Mouse (Mus musculus): ENCODE measurements at regions not wholly inside any gene's neighbourhood (a gene's known extent, or its start where the extent isn't known, plus 50 kb on each side); places are given as distances from the start of the nearest gene placed in this dataset.

DNA sequence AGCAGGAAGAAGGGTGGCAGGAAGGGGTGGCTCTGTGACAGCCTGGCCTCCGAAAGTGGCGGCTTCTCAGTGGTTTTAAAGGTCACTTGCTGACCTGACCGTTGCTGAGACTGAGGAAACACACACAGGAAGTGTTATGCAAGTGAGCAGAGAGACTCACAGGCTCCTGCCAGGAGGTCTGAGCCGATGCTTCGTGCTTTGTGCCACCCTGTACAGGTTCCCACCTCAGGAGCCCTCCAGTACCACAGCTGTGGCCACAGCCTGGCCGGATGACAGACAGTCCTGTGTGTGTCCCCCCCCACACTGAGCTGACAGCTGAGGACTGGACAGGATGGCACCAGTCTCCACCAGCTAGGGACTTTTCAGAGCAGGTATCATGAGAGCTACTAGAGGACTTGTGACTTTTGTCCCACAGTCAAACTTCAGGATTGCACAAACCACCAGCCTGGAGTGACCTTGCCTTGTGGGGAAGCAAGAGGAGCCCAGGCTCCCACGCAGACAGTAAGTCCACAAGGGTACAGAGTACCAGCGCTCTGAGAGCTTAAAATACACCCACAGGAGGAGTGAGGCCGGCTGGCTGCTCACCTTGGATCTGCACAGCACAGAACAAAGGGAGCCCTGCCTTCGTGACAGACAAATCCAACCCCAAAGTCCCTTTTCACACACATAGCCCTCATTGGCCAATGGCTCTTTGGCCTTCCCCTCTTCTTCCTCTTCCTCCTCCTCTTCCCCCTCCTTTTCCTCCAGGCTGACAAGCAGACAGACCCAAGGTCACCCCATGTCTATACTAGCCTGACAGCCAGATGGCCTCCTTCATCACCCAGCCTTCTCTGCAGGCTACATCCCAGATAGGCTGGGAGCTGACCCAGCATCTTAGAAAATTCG, 158.1 kb upstream of the Rreb1 start:
- Histone ChIP-seq H3K27me3 (ENCODE audit: control insufficient read depth, insufficient read depth, low read length) (no peaks in the 10 kb centered on the region), H3K4me1 (ENCODE audit: control insufficient read depth, insufficient read depth, low read length) (no peaks in the 10 kb centered on the region), H3K27ac (ENCODE audit: insufficient read depth, low read length) (no peak overlapping the region), H3K4me3 (replicated peaks; ENCODE audit: insufficient read depth, low read depth, low read length) (no peak overlapping the region)
- 57% methylated on average over 11 of the region's 11 CpGs for WGBS
- DNase-seq, result no peak
- TF ChIP-seq CTCF (IDR thresholded peaks at IDR 0.05; ENCODE audit: borderline replicate concordance, insufficient read depth, low read depth, low read length), result no peak
- no peak for TF ChIP-seq POLR2A (IDR thresholded peaks at IDR 0.05; ENCODE audit: borderline replicate concordance, insufficient read depth, low read length)

DNA sequence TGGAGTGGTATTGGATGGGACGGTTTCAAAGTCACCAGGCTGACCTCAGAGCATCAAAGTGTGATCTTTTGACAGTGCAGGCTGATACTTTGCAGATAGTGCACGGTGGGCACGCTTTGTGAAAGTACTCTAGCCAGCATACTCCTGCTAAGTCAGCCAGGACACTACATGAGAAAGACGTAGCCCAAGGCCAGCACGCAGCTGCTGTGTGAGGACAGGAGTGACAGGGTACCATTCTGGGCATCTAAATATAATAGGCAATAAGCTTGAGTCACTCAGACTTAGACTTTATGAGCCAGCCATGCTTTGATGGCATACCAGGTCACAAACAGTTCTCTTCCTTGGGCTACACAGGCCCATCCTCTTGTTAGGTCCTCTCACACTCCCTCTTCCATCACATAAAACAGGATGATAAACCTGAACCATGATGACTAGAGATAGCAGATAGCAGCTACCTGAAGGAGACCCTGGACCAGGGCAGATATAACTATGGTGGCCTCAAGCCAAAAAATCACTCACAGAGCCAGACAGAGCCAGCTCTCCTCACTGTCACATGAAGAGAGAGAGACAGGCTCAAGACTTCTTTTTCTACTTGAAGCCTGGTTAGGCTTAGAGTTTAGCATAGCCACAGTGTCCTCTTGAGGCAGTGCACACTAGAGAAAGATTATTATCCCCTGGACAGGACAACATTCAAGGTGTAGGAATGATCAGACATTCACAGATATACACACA, 156.7 kb upstream of the Rreb1 start:
- no peak for DNase-seq
- no peak for TF ChIP-seq CTCF (IDR thresholded peaks at IDR 0.05; ENCODE audit: borderline replicate concordance, insufficient read depth, low read depth, low read length)
- no peak for TF ChIP-seq POLR2A (IDR thresholded peaks at IDR 0.05; ENCODE audit: borderline replicate concordance, insufficient read depth, low read length)
- Histone ChIP-seq H3K4me3 (replicated peaks; ENCODE audit: insufficient read depth, low read depth, low read length) (no peak overlapping the region), H3K27me3 (ENCODE audit: control insufficient read depth, insufficient read depth, low read length) (no peaks in the 10 kb centered on the region), H3K27ac (ENCODE audit: insufficient read depth, low read length) (no peak overlapping the region), H3K4me1 (ENCODE audit: control insufficient read depth, insufficient read depth, low read length) (no peaks in the 10 kb centered on the region)
- 86% methylated on average over 5 of the region's 5 CpGs for WGBS

DNA sequence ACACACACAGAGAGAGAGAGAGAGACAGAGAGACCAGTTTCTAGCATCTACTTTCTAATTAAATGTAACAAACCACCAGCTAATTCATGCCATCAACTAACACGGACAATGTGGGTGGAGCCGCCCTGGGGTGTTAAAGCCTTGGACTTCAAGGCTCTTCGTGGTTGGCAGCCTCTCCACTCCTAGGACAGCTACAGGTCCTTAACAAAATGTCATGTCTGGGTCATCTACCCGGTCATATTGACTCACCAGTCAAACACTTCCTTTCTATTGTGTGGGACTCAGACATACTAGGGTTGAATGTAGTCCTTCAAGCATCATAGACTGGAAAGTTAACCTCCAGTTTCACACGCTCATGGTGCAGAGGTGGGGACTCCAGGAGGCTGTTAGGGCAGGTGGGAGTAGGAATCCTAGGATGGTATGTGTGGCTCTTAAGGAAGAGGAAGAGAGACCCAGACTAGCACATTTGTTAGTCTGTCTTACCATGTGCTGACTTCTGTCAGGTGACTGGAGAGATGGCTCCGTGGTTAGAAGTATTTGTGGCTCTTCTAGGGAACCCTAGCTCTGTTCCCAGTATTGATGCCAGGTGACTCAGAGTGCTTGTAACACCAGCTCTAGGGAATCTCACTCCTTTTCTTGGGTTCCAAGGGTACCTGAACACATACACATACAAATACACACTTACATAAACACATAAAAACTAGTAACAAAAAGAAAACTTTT, 155.7 kb upstream of the Rreb1 start:
- no peaks in the 10 kb centered on the region for H3K27me3 ChIP-seq (ENCODE audit: control insufficient read depth, insufficient read depth, low read length)
- TF ChIP-seq POLR2A (IDR thresholded peaks at IDR 0.05; ENCODE audit: borderline replicate concordance, insufficient read depth, low read length), result no peak
- TF ChIP-seq CTCF (IDR thresholded peaks at IDR 0.05; ENCODE audit: borderline replicate concordance, insufficient read depth, low read depth, low read length), result no peak
- H3K27ac ChIP-seq (ENCODE audit: insufficient read depth, low read length), result no peak overlapping the region
- 68% methylated on average over 6 of the region's 6 CpGs for WGBS
- no peak overlapping the region for H3K4me3 ChIP-seq (replicated peaks; ENCODE audit: insufficient read depth, low read depth, low read length)
- DNase-seq, result no peak
- no peaks in the 10 kb centered on the region for H3K4me1 ChIP-seq (ENCODE audit: control insufficient read depth, insufficient read depth, low read length)

DNA sequence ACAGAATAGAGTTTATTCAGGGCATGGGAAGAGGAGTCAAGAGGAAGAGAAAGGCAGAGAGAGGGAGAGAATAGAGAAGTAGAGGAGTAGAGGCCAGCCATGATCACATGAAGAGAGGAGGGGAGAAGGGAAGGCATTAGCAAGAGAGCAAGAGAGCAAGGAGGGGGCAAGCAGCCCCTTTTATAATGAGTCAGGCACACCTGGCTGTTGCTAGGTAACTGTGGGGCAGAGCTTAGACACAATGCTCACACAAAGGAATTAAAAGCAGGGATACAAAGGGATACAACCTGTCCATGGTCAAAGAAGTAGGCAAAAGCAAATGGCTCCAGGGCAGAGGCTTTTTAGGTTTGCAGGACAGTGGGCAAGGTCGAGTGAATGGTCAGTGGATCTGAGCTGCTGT, 153.5 kb upstream of the Rreb1 start:
- Histone ChIP-seq H3K27ac (ENCODE audit: insufficient read depth, low read length) (no peak overlapping the region), H3K4me3 (replicated peaks; ENCODE audit: insufficient read depth, low read depth, low read length) (no peak overlapping the region), H3K4me1 (ENCODE audit: control insufficient read depth, insufficient read depth, low read length) (no peaks in the 10 kb centered on the region), H3K27me3 (ENCODE audit: control insufficient read depth, insufficient read depth, low read length) (no peaks in the 10 kb centered on the region)
- no peak for TF ChIP-seq POLR2A (IDR thresholded peaks at IDR 0.05; ENCODE audit: borderline replicate concordance, insufficient read depth, low read length)
- no peak for TF ChIP-seq CTCF (IDR thresholded peaks at IDR 0.05; ENCODE audit: borderline replicate concordance, insufficient read depth, low read depth, low read length)
- no peak for DNase-seq
- WGBS, result 61% methylated on average over 1 of the region's 1 CpGs

DNA sequence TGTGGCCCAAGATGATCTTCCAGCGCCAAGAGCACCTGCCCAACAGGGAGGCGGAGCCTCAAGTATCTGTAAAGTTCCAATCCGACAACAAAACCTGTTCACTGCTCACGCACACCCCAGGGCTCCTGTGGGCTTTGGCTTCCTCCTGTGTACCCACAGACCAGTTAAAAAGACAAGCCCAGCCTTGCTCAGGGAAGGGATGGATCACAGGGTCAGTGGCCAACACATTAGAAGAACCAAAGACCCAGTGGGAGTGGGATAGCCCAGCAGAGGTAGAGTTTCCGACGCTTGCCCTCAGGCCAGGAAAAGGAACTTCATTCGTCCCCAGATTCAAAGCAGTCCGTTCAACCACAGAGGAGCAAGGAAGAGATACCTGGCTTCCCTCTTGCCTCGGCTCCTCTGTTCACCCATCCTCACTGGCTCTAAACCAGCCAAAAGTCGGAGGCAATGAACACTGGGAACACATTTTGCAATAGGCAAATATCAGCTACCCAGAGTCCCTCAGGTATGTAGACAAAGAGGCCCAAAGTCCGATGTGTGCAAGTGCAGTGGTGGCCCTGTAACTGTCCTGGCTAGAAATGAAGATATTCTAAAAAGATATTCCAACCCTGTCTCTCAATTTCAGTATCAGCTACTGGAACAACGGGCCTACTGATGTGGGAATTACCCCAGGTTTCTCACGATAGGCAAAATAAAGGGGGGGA, 152.5 kb upstream of the Rreb1 start:
- Histone ChIP-seq H3K4me1 (ENCODE audit: control insufficient read depth, insufficient read depth, low read length) (no peaks in the 10 kb centered on the region), H3K4me3 (replicated peaks; ENCODE audit: insufficient read depth, low read depth, low read length) (no peak overlapping the region), H3K27ac (ENCODE audit: insufficient read depth, low read length) (no peak overlapping the region), H3K27me3 (ENCODE audit: control insufficient read depth, insufficient read depth, low read length) (no peaks in the 10 kb centered on the region)
- no peak for DNase-seq
- TF ChIP-seq CTCF (IDR thresholded peaks at IDR 0.05; ENCODE audit: borderline replicate concordance, insufficient read depth, low read depth, low read length), result no peak
- TF ChIP-seq POLR2A (IDR thresholded peaks at IDR 0.05; ENCODE audit: borderline replicate concordance, insufficient read depth, low read length), result no peak
- WGBS, result 87% methylated on average over 13 of the region's 13 CpGs

DNA sequence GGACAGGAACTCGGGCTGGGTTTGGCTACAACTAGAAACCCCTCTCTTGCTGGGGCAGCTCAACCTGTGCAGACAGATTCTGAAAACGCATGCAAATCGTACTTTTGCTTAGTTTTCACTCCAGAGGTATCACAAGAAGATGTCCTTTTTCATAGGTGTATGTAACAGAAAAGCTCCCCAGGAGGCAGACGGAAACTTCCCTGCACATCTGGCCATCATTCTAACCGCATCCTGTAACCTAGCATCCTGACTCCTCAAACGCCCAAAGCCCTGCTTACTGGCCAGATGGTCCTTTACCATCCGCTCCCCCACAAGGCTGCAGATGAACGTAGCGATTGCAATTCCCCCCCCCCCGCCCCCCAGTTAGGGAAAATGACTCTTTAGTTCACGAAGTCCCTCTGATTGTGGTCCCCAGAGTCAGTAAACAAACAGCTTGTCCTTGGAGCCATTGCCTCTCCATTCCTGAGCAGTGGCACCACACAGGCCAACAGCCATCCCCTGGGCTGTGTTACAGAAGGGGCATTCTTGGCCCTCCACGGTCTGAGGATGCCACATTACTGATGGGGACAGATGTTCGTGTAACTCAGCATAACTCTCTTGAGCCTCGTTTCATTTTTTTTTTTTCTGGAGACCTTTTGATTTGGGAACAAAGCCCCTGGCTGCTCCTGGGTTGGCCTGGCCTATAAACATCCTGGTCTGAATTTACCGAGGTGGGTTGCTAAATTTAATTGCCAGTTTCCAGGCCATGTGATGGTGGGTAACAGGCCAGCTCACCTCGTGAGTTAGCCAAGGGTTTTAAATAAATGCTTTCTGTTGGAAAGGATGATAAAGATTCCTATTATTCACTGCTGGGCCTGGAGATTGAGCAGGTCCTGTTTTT, 149.6 kb upstream of the Rreb1 start:
- TF ChIP-seq CTCF (IDR thresholded peaks at IDR 0.05; ENCODE audit: borderline replicate concordance, insufficient read depth, low read depth, low read length) (no peak), POLR2A (IDR thresholded peaks at IDR 0.05; ENCODE audit: borderline replicate concordance, insufficient read depth, low read length) (no peak)
- no peak overlapping the region for H3K27ac ChIP-seq (ENCODE audit: insufficient read depth, low read length)
- H3K4me1 ChIP-seq (ENCODE audit: control insufficient read depth, insufficient read depth, low read length), result no peaks in the 10 kb centered on the region
- no peak overlapping the region for H3K4me3 ChIP-seq (replicated peaks; ENCODE audit: insufficient read depth, low read depth, low read length)
- DNase-seq, result no peak
- no peaks in the 10 kb centered on the region for H3K27me3 ChIP-seq (ENCODE audit: control insufficient read depth, insufficient read depth, low read length)
- WGBS, result 41% methylated on average over 16 of the region's 16 CpGs

Measured in cerebellum, adult 2 months (tissue).